Mouse (Mus musculus) ovary, adult 18-20 months (tissue): Measurements from ENCODE around the gene Syt2.

Experiments used
- DNase-seq: peaks from one replicate; pipeline ENCODE4 v3.0.0; 2022; ENCODE audit warnings: low spot score, mixed read lengths

Gene Syt2

GRCm38 (mm10) chr1:134650816-134651215 lies 4.3 kb downstream of the Syt2 start:
- no peak for DNase-seq

- no peak for DNase-seq
Observed at GRCm38 (mm10) chr1:134651268-134651850, 4.9 kb downstream of the Syt2 start.

GRCm38 (mm10) chr1:134651851-134652398 lies 5.4 kb downstream of the Syt2 start:
- DNase-seq, result no peak

- no peak for DNase-seq
Observed at GRCm38 (mm10) chr1:134653603-134654257, 7.3 kb downstream of the Syt2 start.

- no peak for DNase-seq
Observed at GRCm38 (mm10) chr1:134658841-134659240, 12.4 kb downstream of the Syt2 start.

GRCm38 (mm10) chr1:134660163-134660562 lies 13.7 kb downstream of the Syt2 start:
- DNase-seq, result no peak

GRCm38 (mm10) chr1:134671234-134672070 lies 25.0 kb downstream of the Syt2 start:
- DNase-seq, result no peak

- DNase-seq, result no peak
Observed at GRCm38 (mm10) chr1:134674312-134674711, 27.8 kb downstream of the Syt2 start.

- no peak for DNase-seq
Observed at GRCm38 (mm10) chr1:134679445-134679844, 33.0 kb downstream of the Syt2 start.

GRCm38 (mm10) chr1:134680617-134681016 lies 34.1 kb downstream of the Syt2 start:
- no peak for DNase-seq

GRCm38 (mm10) chr1:134682460-134682859 lies 36.0 kb downstream of the Syt2 start:
- DNase-seq, result no peak

GRCm38 (mm10) chr1:134686834-134687421 lies 40.5 kb downstream of the Syt2 start:
- DNase-seq, result no peak

GRCm38 (mm10) chr1:134696302-134696701 lies 49.8 kb downstream of the Syt2 start:
- DNase-seq, result no peak

GRCm38 (mm10) chr1:134697073-134697472 lies 50.6 kb downstream of the Syt2 start:
- no peak for DNase-seq

- DNase-seq, result no peak
Observed at GRCm38 (mm10) chr1:134697522-134698250, 51.2 kb downstream of the Syt2 start.

- no peak for DNase-seq
Observed at GRCm38 (mm10) chr1:134698486-134698885, 52.0 kb downstream of the Syt2 start.

- DNase-seq, result no peak
Observed at GRCm38 (mm10) chr1:134699390-134699789, 52.9 kb downstream of the Syt2 start.

GRCm38 (mm10) chr1:134700151-134700550 lies 53.7 kb downstream of the Syt2 start:
- no peak for DNase-seq

GRCm38 (mm10) chr1:134700634-134701033 lies 54.2 kb downstream of the Syt2 start:
- DNase-seq, result no peak

GRCm38 (mm10) chr1:134701191-134701590 lies 54.7 kb downstream of the Syt2 start:
- DNase-seq, result no peak

- DNase-seq, result no peak
Observed at GRCm38 (mm10) chr1:134703232-134703631, 56.8 kb downstream of the Syt2 start.
